Mouse (Mus musculus) E14TG2a.4 (cell line): ENCODE measurements around the gene Hs2st1.

Experiments used
- H3K27me3 ChIP-seq: 2 replicates; pipeline ENCODE4 v1.6.1; 2014; ENCODE audit warnings: low read length, control low read depth; ENCODE audit not compliant: insufficient read depth
- H3K36me3 ChIP-seq: 2 replicates; pipeline ENCODE4 v1.6.1; 2014; ENCODE audit warnings: low read length, control low read depth; ENCODE audit not compliant: insufficient read depth
- H3K4me1 ChIP-seq: replicated peaks from 2 replicates; pipeline ENCODE4 v1.6.1; 2014; ENCODE audit warnings: low read depth, low read length, control low read depth
- H3K4me3 ChIP-seq: replicated peaks from 2 replicates; pipeline ENCODE4 v1.5.1; 2014; ENCODE audit warnings: mild to moderate bottlenecking, low read length
- H3K9me3 ChIP-seq: 2 replicates; pipeline ENCODE4 v1.6.1; 2014; ENCODE audit warnings: low read length, control low read depth
- CTCF ChIP-seq: conservative IDR thresholded peaks from 2 replicates; pipeline ENCODE4 v1.5.1; 2014; ENCODE audit warnings: low read length
- NANOG ChIP-seq: IDR thresholded peaks from 2 replicates; pipeline ENCODE4 v1.6.1; 2014; ENCODE audit warnings: borderline replicate concordance, low read length, mixed read lengths
- POU5F1 ChIP-seq: IDR thresholded peaks from 2 replicates; pipeline ENCODE4 v1.6.1; 2014; ENCODE audit warnings: low read length, borderline replicate concordance

The Hs2st1 gene

DNA sequence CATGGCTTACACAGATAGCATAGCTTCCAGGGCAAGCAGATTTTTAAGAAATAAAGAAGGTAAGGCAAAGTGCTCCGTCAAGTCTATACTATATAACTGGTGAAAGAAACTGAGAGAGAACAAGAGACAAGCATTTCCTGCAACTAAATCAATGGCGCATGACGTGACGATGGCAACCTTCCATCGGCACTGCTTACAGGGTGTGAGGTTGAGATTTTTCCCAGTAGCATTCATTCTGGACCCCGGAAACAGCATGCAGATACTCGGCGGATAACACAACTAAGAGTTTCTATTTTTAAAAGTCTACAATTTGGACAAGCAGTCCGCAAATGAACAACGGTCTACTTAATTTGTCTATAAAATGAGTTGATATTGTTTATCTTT is 55.9 kb downstream of the Hs2st1 start:
- TF ChIP-seq POU5F1 (no peak), CTCF (no peak), NANOG (no peak)
- H3K36me3 ChIP-seq, result peaks cover 10% of the 10 kb centered on the region
- H3K27me3 ChIP-seq, result no peaks in the 10 kb centered on the region
- peaks cover 18% of the 10 kb centered on the region for H3K9me3 ChIP-seq
- no peaks in the 10 kb centered on the region for H3K4me1 ChIP-seq
- H3K4me3 ChIP-seq, result no peak overlapping the region

DNA sequence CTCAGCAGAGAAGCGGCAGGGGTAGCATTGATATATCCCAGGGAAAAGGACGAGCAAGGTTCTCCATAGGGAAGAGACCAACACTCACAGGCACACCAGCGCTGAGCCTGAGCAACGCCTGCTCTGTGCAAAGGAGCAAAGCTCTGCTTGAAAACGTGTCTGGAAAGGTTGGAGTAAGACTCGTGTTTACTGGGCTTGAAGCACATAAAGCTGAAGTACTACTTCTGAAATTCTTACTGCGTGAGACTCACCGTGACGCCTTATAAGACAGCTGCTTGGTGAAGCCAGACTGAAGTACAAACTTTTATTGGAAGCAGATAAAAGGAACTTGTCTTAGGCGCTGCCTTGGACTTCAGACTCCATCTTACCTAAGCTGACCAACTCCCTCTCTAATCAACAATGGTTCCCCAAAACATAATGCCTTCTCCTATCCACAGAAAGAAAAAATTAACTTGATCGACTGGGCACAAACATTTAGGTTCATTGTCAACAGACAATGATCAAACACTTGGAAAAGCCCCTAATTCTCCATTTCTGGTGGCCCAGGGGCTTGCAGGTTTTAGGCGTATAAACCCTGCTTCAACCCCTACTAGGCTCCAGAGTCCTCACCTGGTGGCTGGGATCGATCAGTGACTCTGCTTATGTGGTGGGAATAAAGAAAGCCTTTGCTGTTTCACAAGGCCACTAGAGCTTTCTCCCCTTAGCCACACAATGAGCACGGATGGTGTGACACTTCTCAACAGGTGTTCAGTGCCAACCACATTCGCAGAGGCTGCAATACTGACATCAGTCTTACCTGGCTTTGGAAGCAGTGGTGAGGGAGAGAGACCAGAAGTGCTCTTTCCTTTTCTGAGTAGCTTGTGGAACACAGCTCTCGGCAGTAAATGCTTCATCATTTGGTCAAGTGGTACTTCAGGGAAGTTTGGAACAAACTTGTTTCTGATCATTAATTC is 56.5 kb downstream of the Hs2st1 start:
- Histone ChIP-seq H3K36me3 (peaks cover 11% of the 10 kb centered on the region), H3K27me3 (no peaks in the 10 kb centered on the region), H3K4me3 (no peak overlapping the region), H3K4me1 (no peaks in the 10 kb centered on the region), H3K9me3 (peaks cover 23% of the 10 kb centered on the region)
- no peak for TF ChIP-seq CTCF
- no peak for TF ChIP-seq NANOG
- no peak for TF ChIP-seq POU5F1

DNA sequence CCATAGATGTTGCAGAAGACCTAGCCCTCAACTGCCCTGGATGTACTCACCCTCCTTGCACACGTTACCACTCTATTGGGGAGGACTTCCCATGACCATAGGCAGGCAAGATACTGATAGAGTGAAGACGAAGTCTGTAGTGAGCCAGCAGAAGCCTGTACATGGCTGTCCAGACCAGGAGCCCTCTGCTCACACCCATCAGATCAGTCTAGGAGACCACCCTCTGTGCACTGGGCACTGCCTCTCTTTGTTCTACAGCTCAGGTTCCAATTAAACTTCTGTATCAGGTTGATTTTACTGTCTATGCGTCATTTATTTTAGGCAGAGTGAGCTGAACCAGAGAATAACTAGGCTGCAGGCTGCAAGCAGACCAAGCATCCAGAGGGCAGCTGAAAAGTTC is 59.3 kb downstream of the Hs2st1 start:
- Histone ChIP-seq H3K9me3 (peaks cover 50% of the 10 kb centered on the region), H3K4me3 (no peak overlapping the region), H3K36me3 (peaks cover 31% of the 10 kb centered on the region), H3K4me1 (no peaks in the 10 kb centered on the region), H3K27me3 (no peaks in the 10 kb centered on the region)
- TF ChIP-seq NANOG, result no peak
- TF ChIP-seq POU5F1, result no peak
- TF ChIP-seq CTCF, result no peak

DNA sequence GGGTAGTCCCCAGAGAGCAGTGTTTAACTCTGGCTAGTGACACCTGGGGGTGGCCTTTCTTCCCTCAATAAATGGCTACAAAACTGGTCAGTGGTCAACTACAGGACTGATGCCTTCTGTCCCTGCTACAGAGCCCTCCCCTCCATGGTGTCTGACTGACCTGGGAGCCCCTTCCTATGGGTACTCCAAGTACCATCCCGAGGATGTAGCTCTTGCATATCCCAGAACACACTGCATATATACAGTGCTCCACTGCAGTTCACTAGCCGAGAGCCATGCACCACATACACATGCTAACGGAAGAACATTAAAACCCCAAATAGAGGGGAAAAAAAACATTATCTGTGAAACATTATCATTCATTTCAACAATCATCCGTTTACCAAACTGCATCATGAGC is 61.6 kb downstream of the Hs2st1 start:
- no peaks in the 10 kb centered on the region for H3K4me1 ChIP-seq
- no peaks in the 10 kb centered on the region for H3K27me3 ChIP-seq
- H3K4me3 ChIP-seq, result no peak overlapping the region
- H3K36me3 ChIP-seq, result peaks cover 43% of the 10 kb centered on the region
- TF ChIP-seq POU5F1 (no peak), NANOG (no peak), CTCF (no peak)
- peaks cover 72% of the 10 kb centered on the region for H3K9me3 ChIP-seq

DNA sequence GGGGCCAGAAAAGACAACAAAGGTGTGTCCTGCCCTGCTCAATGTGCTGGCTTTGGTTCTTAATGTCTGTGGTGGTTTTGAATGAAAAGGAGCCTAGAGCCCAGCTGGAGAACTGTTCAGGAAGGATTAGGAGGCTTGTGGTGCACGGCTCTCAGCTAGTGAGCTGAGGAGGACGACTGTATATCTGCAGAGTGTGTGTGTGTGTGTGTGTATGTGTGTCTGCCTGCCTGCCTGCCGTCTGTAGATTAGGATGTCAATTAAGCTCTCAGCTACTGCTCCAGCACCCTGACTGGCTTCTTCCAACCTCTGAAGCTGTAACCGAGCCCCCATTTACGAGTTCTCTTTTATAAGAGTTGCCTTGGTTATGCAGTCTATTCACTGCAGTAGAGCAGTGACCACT is 62.1 kb downstream of the Hs2st1 start:
- peaks cover 43% of the 10 kb centered on the region for H3K36me3 ChIP-seq
- H3K4me3 ChIP-seq, result no peak overlapping the region
- H3K9me3 ChIP-seq, result peaks cover 77% of the 10 kb centered on the region
- H3K4me1 ChIP-seq, result no peaks in the 10 kb centered on the region
- H3K27me3 ChIP-seq, result no peaks in the 10 kb centered on the region
- TF ChIP-seq NANOG (no peak), POU5F1 (no peak), CTCF (no peak)

DNA sequence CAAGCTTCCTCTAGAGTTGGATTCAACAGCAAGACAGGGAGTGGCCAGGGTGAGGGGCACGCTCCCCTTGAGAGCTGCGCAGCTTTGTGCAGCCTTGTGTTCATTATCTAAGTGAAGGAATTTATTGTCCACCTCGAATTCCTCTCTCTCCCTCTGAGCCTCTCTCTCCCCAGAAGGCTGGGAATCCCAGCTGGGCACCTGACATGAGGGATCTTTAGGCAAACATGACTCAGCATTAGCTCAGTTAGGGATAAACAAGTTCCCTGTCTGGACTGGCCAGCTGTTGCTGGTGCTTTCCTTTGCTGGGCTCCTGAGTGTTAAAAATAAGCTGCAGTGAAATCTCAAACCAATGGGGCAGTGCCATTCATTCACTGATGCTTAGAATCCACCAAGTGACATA is 63.8 kb downstream of the Hs2st1 start:
- Histone ChIP-seq H3K27me3 (no peaks in the 10 kb centered on the region), H3K36me3 (peaks cover 51% of the 10 kb centered on the region), H3K4me1 (no peaks in the 10 kb centered on the region), H3K9me3 (peaks cover 94% of the 10 kb centered on the region), H3K4me3 (no peak overlapping the region)
- no peak for TF ChIP-seq NANOG
- TF ChIP-seq CTCF, result no peak
- TF ChIP-seq POU5F1, result no peak

DNA sequence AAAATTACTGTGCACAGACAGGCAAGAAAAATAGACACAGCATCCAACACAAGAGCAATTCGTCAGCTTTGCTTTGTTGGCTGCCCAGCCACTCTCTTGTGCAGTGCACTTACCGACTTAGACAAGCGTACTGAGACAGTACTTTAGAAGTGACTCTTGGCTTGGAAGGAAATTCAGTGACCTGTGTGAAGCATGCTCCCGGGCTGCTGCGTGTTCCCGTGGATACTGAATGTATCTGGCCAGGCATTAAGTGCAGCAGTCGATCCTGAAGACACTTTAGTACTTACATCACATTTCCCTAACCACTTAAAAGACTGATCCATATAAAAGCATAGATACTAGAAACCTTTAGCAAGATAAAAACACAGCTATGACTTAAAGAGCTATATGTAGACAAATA is 68.1 kb downstream of the Hs2st1 start:
- Histone ChIP-seq H3K4me1 (no peaks in the 10 kb centered on the region), H3K4me3 (no peak overlapping the region), H3K27me3 (no peaks in the 10 kb centered on the region), H3K9me3 (peaks cover 91% of the 10 kb centered on the region), H3K36me3 (peaks cover 40% of the 10 kb centered on the region)
- no peak for TF ChIP-seq NANOG

DNA sequence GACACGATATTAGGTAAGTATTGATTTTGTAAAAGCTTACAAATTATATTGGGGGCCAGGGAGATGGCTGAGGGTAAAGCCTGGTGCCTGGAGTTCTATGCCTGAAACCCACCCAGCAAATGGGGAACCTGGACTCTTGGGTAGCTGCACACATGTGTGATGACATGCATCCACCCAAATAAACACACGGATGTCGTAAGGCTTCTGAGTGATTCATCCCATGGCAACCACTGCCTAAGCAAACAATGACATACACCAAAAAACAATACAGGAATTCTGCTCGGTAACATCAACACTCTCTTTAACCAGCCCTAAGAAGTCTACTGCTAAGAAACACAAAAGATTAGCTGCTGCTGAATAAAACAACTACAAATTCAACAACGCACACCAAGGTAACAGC is 73.2 kb downstream of the Hs2st1 start:
- TF ChIP-seq POU5F1 (no peak), NANOG (no peak), CTCF (no peak)
- Histone ChIP-seq H3K4me3 (no peak overlapping the region), H3K4me1 (no peaks in the 10 kb centered on the region), H3K36me3 (peaks cover 11% of the 10 kb centered on the region; the same call in 1 of the 2 replicates), H3K9me3 (peaks cover 88% of the 10 kb centered on the region), H3K27me3 (no peaks in the 10 kb centered on the region)
